Mouse (Mus musculus) heart, adult 2 months (tissue): ENCODE results near the gene Runx3.

ENCODE experiments used
- CTCF ChIP-seq: fragments of 200-600 bp; IDR thresholded peaks from 2 replicates; pipeline ENCODE4 v1.8.1; 2022; ENCODE audit warnings: antibody characterized with exemption, mild to moderate bottlenecking, moderate library complexity
- EP300 ChIP-seq: fragments of 200-500 bp; IDR thresholded peaks from 2 replicates; pipeline ENCODE4 v1.6.1; 2011; ENCODE audit warnings: low read depth, low read length, control low read depth; ENCODE audit not compliant: insufficient read depth
- POLR2A ChIP-seq: fragments of 200-500 bp; IDR thresholded peaks from 2 replicates; pipeline ENCODE4 v1.6.1; 2011; ENCODE audit warnings: mild to moderate bottlenecking, low read depth, low read length, control low read depth; ENCODE audit not compliant: insufficient read depth

- TF ChIP-seq CTCF (no peak), POLR2A (no peak), EP300 (no peak)
Measured at GRCm38 (mm10) chr4:135083089-135083488, 37.4 kb upstream of the Runx3 start.
